Mouse (Mus musculus) kidney, postnatal 0 days (tissue): Measurements from ENCODE around the gene Plxnc1. TPM values are rescaled to one million over a fixed set of nuclear protein-coding genes. Genes with fewer than 3 reads are reported as not detected.

ENCODE experiments used
- ATAC-seq: fragments of 200-750 bp; cut with Nextera tagmentation; replicated peaks from 2 replicates; pipeline ENCODE4 v1.8.0; 2017; ENCODE audit warnings: low read depth, moderate number of reproducible peaks, moderate TSS enrichment, moderate library complexity; ENCODE audit not compliant: low FRiP score
- DNase-seq: peaks from one replicate; pipeline ENCODE4 v3.0.0-alpha.2; 2016; ENCODE audit warnings: low spot score
- H3K27ac ChIP-seq: fragments of 300-500 bp; sonication (generic); 2 replicates; pipeline ENCODE4 v1.5.1; 2014; ENCODE audit warnings: mild to moderate bottlenecking
- H3K27me3 ChIP-seq: fragments of 300-500 bp; sonication (generic); 2 replicates; pipeline ENCODE4 v1.6.1; 2014; ENCODE audit warnings: low read length, mixed read lengths; ENCODE audit not compliant: insufficient read depth
- H3K36me3 ChIP-seq: fragments of 300-500 bp; sonication (generic); 2 replicates; pipeline ENCODE4 v1.6.1; 2014; ENCODE audit warnings: low read length, mixed read lengths; ENCODE audit not compliant: insufficient read depth
- H3K4me1 ChIP-seq: fragments of 300-500 bp; sonication (generic); replicated peaks from 2 replicates; pipeline ENCODE4 v1.6.1; 2014; ENCODE audit warnings: antibody characterized with exemption, low read length, mixed read lengths; ENCODE audit not compliant: insufficient read depth
- H3K4me2 ChIP-seq: fragments of 300-500 bp; sonication (generic); 2 replicates; pipeline ENCODE4 v1.6.1; 2014; ENCODE audit warnings: mild to moderate bottlenecking, low read length, moderate library complexity, mixed read lengths
- H3K4me3 ChIP-seq: fragments of 300-500 bp; sonication (generic); replicated peaks from 2 replicates; pipeline ENCODE4 v1.5.1; 2014; ENCODE audit warnings: low read depth, low read length
- H3K9ac ChIP-seq: fragments of 300-500 bp; sonication (generic); 2 replicates; pipeline ENCODE4 v1.6.1; 2014; ENCODE audit warnings: low read depth, low read length
- H3K9me3 ChIP-seq: fragments of 300-500 bp; sonication (generic); replicated peaks from 2 replicates; pipeline ENCODE4 v1.6.1; 2016; ENCODE audit warnings: low read length, inconsistent platforms, mixed read lengths
- CTCF ChIP-seq: IDR thresholded peaks from 2 replicates; pipeline ENCODE4 v1.5.1; 2016; ENCODE audit warnings: antibody characterized with exemption, low read depth, mild to moderate bottlenecking, moderate library complexity
- WGBS: fragments of 180-500 bp; shearing (Covaris S2); extraction: QIAGEN DNeasy Blood & Tissue Kit; methylation state at CpG from one replicate; pipeline ENCODE4 v1.1.7; 2014; 5-methylcytosine and 5-hydroxymethylcytosine counted together
- polyA plus RNA-seq: library from polyadenylated mRNA; unstranded; fragments of >200 nt; fragmentation: Nextera tagmentation; extraction: Ambion mirVana; gene quantifications from 2 replicates; pipeline ENCODE4 v1.2.1, GENCODE M21; 2015

Gene Plxnc1
- polyA plus RNA-seq, 1 experiment from 2014 or later: 1.3 TPM

DNA sequence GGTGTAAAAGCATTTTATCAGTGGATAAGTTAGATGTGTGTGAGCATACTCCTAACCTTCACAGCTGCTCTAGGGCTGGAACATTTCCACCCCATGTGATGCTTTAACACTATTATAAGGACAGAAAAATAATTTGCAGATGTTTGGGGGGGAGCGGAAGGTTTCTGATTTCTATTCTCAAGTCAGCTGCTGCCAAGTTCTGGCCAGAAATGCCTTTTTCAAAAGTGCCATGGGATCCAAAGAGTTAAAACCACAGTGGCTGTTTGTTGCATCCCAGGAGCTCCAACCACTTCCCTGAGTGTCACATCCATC lies 139.8 kb downstream of the Plxnc1 start:
- WGBS: 90% methylated on average over 1 of the region's 1 CpGs
- TF ChIP-seq CTCF: no peak

DNA sequence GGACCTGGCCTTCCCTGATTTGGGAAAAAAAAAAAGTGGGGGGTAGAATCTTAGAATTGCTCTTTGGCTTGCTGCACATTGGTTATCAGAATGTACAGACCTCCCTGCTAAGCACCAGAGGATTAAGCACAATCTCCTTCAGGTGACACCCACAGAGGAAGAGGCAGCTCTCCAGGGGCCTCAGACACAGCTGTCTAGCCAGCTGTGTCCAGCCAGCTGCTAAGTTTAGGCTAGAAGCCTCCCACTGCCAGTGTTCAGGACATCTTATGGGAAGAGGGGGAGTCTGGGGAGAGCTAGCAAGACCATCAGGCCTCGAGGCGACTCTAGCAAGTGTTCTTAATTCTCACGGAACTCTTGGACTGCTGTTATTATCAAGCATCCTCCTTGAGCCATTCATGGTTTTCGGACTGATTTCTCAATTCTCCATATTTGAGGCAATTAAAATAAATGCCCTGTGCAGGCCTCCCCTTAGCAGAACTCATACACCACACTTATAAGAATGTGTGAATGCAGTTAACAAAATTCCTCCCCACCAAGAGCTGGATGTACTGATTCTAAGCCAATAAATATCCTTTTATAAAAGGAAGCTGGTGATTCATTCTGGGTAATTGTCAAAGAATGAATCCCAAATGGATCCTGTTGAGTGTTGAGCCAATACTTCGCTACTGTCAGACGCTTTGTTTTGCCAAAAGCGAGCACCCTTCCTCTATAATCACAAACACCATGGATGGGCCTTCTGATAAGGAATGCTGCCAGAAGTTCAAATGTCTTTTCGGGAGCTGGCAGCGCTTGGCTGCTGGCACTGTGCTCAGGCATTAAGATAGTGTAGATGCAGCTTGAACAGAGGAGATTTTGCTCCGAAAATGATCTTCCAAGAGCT lies 140.4 kb downstream of the Plxnc1 start:
- TF ChIP-seq CTCF: no peak
- H3K9ac ChIP-seq: no peak overlapping the region
- 80% methylated on average over 10 of the region's 10 CpGs for WGBS
- no peak for ATAC-seq
- H3K4me2 ChIP-seq: no peak overlapping the region
- no peak overlapping the region for H3K4me3 ChIP-seq
- no peaks in the 10 kb centered on the region for H3K36me3 ChIP-seq
- DNase-seq: no peak
- H3K27me3 ChIP-seq: no peaks in the 10 kb centered on the region
- H3K4me1 ChIP-seq: no peaks in the 10 kb centered on the region
- no peak overlapping the region for H3K27ac ChIP-seq
- no peaks in the 10 kb centered on the region for H3K9me3 ChIP-seq

More for the DNA sequence above, 139.8 kb downstream of the Plxnc1 start:
- H3K4me1 ChIP-seq: no peaks in the 10 kb centered on the region
- H3K27me3 ChIP-seq: no peaks in the 10 kb centered on the region
- H3K27ac ChIP-seq: no peak overlapping the region
- H3K36me3 ChIP-seq: no peaks in the 10 kb centered on the region
- DNase-seq (no peak), ATAC-seq (no peak)
- no peak overlapping the region for H3K4me3 ChIP-seq
- H3K9me3 ChIP-seq: no peaks in the 10 kb centered on the region
- no peak overlapping the region for H3K4me2 ChIP-seq
- H3K9ac ChIP-seq: no peak overlapping the region

DNA sequence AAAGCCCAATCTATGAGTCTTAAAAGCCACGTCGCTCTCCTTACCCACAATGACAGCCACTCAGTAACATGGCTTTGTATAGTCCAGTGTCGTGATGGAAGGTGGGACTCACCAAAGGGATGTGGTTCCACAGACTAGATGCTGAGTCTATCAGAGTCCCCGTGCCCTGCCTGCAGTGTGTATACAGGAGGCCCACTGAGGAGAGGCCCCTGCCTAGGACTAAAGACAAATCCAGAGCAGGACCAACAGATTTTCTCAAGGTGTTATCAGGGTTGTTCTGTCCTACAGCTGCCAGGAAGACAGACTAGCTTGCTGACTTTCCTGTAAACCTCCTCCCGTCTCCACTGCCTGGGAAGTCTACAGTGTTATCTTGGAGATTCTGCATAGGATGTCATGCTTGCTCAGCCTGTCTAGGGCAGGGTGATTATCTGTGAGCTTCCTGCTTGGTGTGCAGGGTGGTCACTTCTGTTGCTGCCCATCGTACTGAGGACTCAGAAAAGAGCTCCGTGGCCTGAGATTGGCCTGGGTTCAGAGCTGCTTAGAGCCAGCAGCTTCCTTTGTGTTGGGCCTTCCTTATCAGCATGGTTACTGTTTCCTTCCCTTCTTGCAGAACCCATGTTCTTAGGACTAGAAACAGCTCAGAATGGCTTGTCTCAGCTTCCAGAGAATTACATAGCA lies 143.8 kb downstream of the Plxnc1 start:
- DNase-seq: no peak

DNA sequence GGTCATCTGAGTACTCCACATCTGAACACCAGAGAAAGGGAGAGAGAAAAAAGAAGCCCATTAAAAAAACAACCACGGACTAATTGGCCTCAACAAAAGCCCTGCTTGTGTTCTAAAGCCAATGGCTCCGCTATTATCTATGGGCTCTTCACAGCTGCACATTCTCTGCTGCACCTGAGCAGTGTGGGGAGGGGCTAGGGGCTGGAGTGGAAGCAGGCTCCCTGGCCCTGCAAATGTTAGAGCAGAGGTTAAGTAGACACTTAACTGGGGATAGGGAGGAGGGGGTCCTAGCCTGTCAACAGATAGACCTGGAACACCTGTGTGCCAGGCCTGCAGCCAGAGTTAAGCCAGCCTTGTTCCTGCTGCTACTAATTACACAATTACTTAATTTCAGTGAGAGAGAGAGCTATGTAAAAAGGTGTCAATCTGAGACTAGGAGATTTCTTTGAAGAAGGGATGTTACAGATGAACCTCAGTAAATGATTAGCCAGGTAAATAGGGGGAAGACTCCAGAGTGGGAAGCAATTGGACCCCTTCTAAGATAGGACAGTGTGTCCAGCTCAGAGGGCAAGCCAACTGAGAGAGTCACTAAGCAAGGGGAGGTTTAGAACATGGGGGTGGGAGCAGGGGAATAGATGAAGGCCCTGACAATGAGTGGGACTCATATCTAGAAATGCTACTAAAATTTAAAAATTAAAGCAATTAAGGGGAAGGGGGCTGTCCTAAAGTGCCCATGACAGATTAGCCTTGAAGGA lies 145.0 kb downstream of the Plxnc1 start:
- Histone ChIP-seq H3K36me3 (no peaks in the 10 kb centered on the region), H3K4me2 (no peak overlapping the region), H3K27me3 (no peaks in the 10 kb centered on the region), H3K4me1 (no peaks in the 10 kb centered on the region), H3K27ac (no peak overlapping the region), H3K9me3 (no peaks in the 10 kb centered on the region), H3K4me3 (no peak overlapping the region), H3K9ac (no peak overlapping the region)
- WGBS: 36% methylated on average over 2 of the region's 2 CpGs
- DNase-seq: no peak
- no peak for TF ChIP-seq CTCF
- ATAC-seq: no peak

More for the DNA sequence above, 143.8 kb downstream of the Plxnc1 start:
- Histone ChIP-seq H3K4me1 (no peaks in the 10 kb centered on the region), H3K27me3 (no peaks in the 10 kb centered on the region), H3K4me3 (no peak overlapping the region), H3K9ac (no peak overlapping the region), H3K36me3 (no peaks in the 10 kb centered on the region), H3K27ac (no peak overlapping the region), H3K4me2 (no peak overlapping the region), H3K9me3 (no peaks in the 10 kb centered on the region)
- no peak for TF ChIP-seq CTCF
- WGBS: 82% methylated on average over 7 of the region's 7 CpGs
- no peak for ATAC-seq

DNA sequence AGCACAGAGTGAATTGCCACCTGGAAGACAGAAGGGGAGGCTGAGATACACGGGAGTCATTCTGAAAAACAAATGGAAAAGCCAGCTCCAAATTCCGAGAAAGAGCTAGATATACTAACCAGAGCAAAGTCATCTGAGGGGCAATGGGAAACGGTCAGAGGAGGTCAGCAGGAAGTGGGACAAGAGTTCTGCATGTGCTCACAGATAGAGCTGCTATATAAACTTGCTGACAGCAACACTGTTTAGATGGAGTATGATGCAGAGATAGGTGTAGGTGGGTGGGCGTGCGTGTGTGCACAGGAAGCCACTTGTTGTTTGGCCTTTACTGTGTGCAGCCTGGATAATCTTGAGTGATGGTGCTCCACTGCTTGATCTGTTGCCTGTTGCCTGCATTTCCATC lies 146.5 kb downstream of the Plxnc1 start:
- no peak overlapping the region for H3K9ac ChIP-seq
- no peaks in the 10 kb centered on the region for H3K9me3 ChIP-seq
- ATAC-seq: no peak
- no peak overlapping the region for H3K4me2 ChIP-seq
- TF ChIP-seq CTCF: no peak
- WGBS: 66% methylated on average over 5 of the region's 5 CpGs
- DNase-seq: no peak
- H3K4me3 ChIP-seq: no peak overlapping the region
- H3K4me1 ChIP-seq: no peaks in the 10 kb centered on the region
- H3K36me3 ChIP-seq: no peaks in the 10 kb centered on the region
- H3K27ac ChIP-seq: no peak overlapping the region
- no peaks in the 10 kb centered on the region for H3K27me3 ChIP-seq

DNA sequence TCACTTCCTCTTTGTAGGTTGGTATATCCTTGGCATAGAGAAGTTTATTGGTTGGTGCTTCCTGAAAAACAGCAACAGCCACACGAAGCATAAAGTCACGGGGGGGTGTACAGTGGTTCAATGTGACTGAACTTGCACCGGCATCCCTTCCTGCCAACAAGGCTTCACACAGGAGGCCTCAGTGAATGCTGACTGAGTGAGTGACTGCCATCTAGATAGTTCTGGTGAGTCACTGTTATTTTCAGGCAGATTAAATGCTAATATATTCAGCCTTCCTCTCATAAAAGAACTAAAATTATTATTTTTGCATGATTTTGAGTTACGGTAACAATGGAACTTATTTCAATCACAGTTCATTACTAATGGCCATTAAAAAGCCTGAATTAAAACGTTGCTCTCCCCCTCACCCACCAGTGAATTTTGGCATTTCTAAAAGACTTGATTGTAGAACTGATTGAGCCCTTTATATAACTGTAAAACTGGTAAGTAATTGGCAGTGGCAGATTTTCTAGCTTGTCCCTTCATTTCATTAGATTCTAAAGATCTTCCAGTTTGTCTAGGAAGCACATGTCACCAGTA lies 149.9 kb downstream of the Plxnc1 start:
- no peaks in the 10 kb centered on the region for H3K4me1 ChIP-seq
- no peak for ATAC-seq

More for the DNA sequence above, 149.9 kb downstream of the Plxnc1 start:
- H3K9me3 ChIP-seq: no peaks in the 10 kb centered on the region
- H3K4me3 ChIP-seq: no peak overlapping the region
- H3K9ac ChIP-seq: no peak overlapping the region
- no peak for DNase-seq
- no peak overlapping the region for H3K4me2 ChIP-seq
- no peaks in the 10 kb centered on the region for H3K27me3 ChIP-seq
- 89% methylated on average over 5 of the region's 5 CpGs for WGBS
- H3K36me3 ChIP-seq: no peaks in the 10 kb centered on the region
- no peak overlapping the region for H3K27ac ChIP-seq
- TF ChIP-seq CTCF: no peak
